Mouse (Mus musculus) limb, embryonic 13.5 days (tissue): ENCODE measurements around the gene Them7. TPM values are rescaled to one million over a fixed set of nuclear protein-coding genes. Genes with fewer than 3 reads are reported as not detected.

Experiments used
- ATAC-seq: fragments of 200-750 bp; cut with Nextera tagmentation; 2 replicates; pipeline ENCODE4 v1.8.0; 2017; ENCODE audit warnings: low read depth, moderate number of reproducible peaks, moderate TSS enrichment; ENCODE audit not compliant: low FRiP score
- H3K27ac ChIP-seq: fragments of 300-500 bp; sonication (generic); 2 replicates; pipeline ENCODE4 v1.5.1; 2015; ENCODE audit warnings: inconsistent platforms, mild to moderate bottlenecking, moderate library complexity
- H3K27me3 ChIP-seq: fragments of 300-500 bp; sonication (generic); 2 replicates; pipeline ENCODE4 v1.6.1; 2015; ENCODE audit warnings: mild to moderate bottlenecking, inconsistent platforms
- H3K36me3 ChIP-seq: fragments of 300-500 bp; sonication (generic); 2 replicates; pipeline ENCODE4 v1.6.1; 2015; ENCODE audit warnings: inconsistent platforms, mild to moderate bottlenecking, moderate library complexity
- H3K4me1 ChIP-seq: fragments of 300-500 bp; sonication (generic); 2 replicates; pipeline ENCODE4 v1.6.1; 2015; ENCODE audit warnings: inconsistent platforms
- H3K4me2 ChIP-seq: fragments of 300-500 bp; sonication (generic); replicated peaks from 2 replicates; pipeline ENCODE4 v1.6.1; 2015; ENCODE audit warnings: inconsistent platforms, mild to moderate bottlenecking, moderate library complexity
- H3K4me3 ChIP-seq: fragments of 300-500 bp; sonication (generic); 2 replicates; pipeline ENCODE4 v1.5.1; 2015; ENCODE audit warnings: moderate library complexity, mild to moderate bottlenecking, inconsistent platforms
- H3K9ac ChIP-seq: fragments of 300-500 bp; sonication (generic); 2 replicates; pipeline ENCODE4 v1.6.1; 2015; ENCODE audit warnings: mild to moderate bottlenecking, inconsistent platforms
- H3K9me3 ChIP-seq: fragments of 300-500 bp; sonication (generic); 2 replicates; pipeline ENCODE4 v1.6.1; 2016; ENCODE audit warnings: inconsistent platforms
- WGBS: fragments of 180-500 bp; shearing (Covaris S2); methylation state at CpG from one replicate; pipeline ENCODE4 v1.1.7; 2015; 5-methylcytosine and 5-hydroxymethylcytosine counted together
- polyA plus RNA-seq: library from polyadenylated mRNA; unstranded; fragments of >200 nt; fragmentation: Nextera tagmentation; extraction: Ambion mirVana; gene quantifications from 2 replicates; pipeline ENCODE4 v1.2.1, GENCODE M21; 2015

Gene Them7
- polyA plus RNA-seq, 1 experiment from 2014 or later = 0.45 TPM

DNA sequence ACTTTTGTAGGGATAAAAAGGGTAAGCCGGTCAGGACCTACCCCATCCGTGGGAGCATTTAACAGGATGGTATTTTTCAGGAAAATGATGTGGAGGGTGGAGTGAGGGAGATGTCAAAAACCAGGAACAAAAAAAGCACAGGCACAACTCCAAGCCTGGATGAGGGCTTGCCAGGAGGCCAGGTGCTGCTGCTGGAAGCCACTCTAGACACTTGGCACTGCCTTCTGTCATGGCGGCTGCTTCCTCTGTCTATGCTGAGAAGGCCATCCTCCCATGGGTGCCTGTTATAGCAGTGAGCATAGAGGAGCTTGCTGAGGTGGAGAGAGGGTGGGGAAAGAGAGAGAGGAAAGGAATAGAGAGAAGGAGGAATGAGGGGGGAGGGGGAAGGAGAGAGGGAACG, 105.9 kb downstream of the Them7 start:
- H3K4me1 ChIP-seq = no peaks in the 10 kb centered on the region
- no peak overlapping the region for H3K9ac ChIP-seq
- no peak for ATAC-seq
- no peak overlapping the region for H3K4me2 ChIP-seq
- H3K27me3 ChIP-seq = peaks cover 16% of the 10 kb centered on the region; the same call in 1 of the 2 replicates
- H3K36me3 ChIP-seq = no peaks in the 10 kb centered on the region
- 85% methylated on average over 4 of the region's 4 CpGs for WGBS
- H3K9me3 ChIP-seq = no peaks in the 10 kb centered on the region
- H3K4me3 ChIP-seq = no peak overlapping the region
- no peak overlapping the region for H3K27ac ChIP-seq

DNA sequence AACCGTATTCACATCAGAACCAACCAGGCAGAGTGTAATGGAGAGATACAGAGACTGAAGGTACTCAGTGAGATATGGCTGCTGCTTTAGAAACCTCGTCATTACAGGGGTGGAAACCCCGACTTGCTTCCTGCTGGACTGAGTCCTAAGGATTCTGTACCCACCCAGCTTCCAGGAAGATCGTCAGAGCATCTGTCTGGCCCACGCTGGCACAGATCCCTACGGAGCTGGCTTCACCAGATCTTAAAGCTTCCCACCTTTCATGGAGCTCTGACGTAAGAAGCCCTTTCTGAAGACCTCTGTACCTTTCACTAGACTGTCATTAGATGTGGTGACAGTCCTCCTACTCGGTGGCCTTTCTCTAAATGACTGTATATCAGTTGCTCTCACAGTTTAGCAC, 109.0 kb downstream of the Them7 start:
- 0 out of 2 replicates have a peak, but pooled peaks cover 4% of the 10 kb centered on the region for H3K4me1 ChIP-seq
- ATAC-seq = no peak
- no peak overlapping the region for H3K27ac ChIP-seq
- H3K9me3 ChIP-seq = no peaks in the 10 kb centered on the region
- no peak overlapping the region for H3K4me3 ChIP-seq
- H3K9ac ChIP-seq = no peak overlapping the region
- WGBS = 68% methylated on average over 8 of the region's 8 CpGs
- no peaks in the 10 kb centered on the region for H3K36me3 ChIP-seq
- no peak overlapping the region for H3K4me2 ChIP-seq
- peaks cover 18% of the 10 kb centered on the region; the same call in 1 of the 2 replicates for H3K27me3 ChIP-seq

DNA sequence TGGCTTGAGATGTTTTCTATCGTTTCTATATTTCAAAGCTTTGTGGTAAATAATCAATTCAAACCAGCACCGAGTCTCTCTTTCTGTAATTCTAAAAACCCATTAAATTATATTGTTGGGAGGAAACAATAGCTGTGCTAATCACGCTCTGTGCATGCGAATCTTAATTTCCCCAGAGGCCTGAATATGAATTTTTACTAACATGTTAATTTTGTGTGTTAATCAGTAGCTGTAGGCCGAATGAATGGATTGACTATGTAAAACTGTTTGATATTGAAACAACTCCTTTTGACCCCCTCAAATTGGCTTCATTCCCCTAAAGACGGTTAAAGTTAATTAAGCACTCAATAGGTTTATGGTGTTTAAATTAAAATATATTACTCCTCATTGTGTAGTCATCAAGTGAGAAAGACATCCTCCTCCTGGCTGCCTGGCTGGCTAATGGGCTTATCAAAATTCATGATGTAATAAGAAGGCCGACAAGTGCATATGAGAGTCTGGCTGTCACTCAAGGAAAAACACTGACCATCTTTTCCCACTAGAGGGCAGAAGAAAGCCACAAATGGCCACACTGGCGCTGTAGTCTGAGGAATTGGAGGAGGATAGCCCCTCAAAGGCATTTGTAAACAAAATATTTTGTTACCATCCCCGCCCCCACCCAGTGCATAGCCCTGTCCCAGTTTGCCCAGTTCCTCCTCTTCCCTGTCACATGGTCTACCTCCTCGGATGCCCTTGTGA, 110.0 kb downstream of the Them7 start:
- Histone ChIP-seq H3K27ac (no peak overlapping the region), H3K4me3 (no peak overlapping the region), H3K4me1 (0 out of 2 replicates have a peak, but pooled peaks cover 4% of the 10 kb centered on the region), H3K9me3 (no peaks in the 10 kb centered on the region), H3K9ac (no peak overlapping the region), H3K36me3 (no peaks in the 10 kb centered on the region), H3K27me3 (peaks cover 18% of the 10 kb centered on the region; the same call in 1 of the 2 replicates), H3K4me2 (no peak overlapping the region)
- ATAC-seq = peak; percentile 74; the same call in 1 of the 2 replicates
- 39% methylated on average over 10 of the region's 10 CpGs for WGBS

DNA sequence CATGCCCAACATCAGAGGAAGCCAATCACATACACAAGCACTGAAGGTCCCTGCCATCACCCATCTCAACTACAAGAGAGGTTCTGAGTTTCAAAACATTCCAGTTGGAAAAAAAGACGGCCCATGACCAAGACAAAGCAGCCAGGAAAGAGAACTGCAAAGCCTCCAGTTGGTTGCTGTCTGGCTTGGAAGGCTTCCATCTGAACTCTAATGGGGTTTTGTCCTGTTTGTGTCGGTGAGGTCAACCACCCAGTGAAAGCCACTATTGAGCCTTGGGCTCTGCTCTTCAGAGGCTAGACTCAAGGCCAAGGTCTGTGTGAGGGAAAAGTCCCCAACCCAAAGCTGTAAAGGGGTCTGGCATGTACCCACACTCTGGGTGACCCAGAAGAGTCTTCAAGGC, 111.5 kb downstream of the Them7 start:
- no peak overlapping the region for H3K9ac ChIP-seq
- 83% methylated on average over 2 of the region's 2 CpGs for WGBS
- H3K4me2 ChIP-seq = no peak overlapping the region
- H3K27me3 ChIP-seq = peaks cover 18% of the 10 kb centered on the region; the same call in 1 of the 2 replicates
- H3K36me3 ChIP-seq = no peaks in the 10 kb centered on the region
- no peak overlapping the region for H3K27ac ChIP-seq
- no peak for ATAC-seq
- 0 out of 2 replicates have a peak, but pooled peaks cover 4% of the 10 kb centered on the region for H3K4me1 ChIP-seq
- H3K4me3 ChIP-seq = no peak overlapping the region
- no peaks in the 10 kb centered on the region for H3K9me3 ChIP-seq

DNA sequence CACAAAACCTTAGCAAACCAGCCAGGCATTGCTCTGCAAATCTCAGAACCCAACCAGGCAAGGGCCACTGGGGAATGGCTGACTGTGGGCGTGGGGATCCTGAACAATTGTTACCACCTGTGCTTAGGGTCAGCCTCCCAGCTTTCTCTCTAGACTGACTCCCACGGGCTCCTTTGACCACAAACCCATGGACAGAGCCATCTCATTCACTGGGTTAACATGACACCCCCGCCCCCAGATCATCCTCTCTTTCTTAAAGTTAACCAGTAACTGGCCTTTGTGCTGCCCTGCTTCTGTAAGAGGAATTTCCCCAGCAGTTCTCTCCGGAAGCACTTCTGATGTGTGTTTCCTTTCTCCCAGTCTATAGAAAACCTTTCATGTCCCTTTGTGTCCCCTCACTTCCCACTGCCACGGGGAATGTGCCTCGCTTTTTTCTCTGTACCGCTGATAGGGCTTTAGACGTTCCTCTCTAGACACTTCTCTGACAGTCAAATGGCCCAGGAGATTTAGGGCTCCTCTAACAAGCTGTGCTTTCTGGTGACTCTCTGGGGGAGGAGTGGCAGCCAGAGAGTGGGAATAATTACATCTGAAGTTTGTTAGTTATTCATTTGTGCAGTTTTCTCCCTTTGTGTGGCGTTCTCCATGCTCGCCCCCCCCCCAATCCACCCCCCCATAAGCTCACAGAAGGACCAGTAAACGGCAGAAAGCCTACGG, 112.4 kb downstream of the Them7 start:
- Histone ChIP-seq H3K4me3 (no peak overlapping the region), H3K27me3 (peaks cover 18% of the 10 kb centered on the region; the same call in 1 of the 2 replicates), H3K4me1 (0 out of 2 replicates have a peak, but pooled peaks cover 4% of the 10 kb centered on the region), H3K9ac (no peak overlapping the region), H3K36me3 (no peaks in the 10 kb centered on the region), H3K9me3 (no peaks in the 10 kb centered on the region), H3K27ac (no peak overlapping the region), H3K4me2 (no peak overlapping the region)
- ATAC-seq = no peak
- 17% methylated on average over 12 of the region's 12 CpGs for WGBS

DNA sequence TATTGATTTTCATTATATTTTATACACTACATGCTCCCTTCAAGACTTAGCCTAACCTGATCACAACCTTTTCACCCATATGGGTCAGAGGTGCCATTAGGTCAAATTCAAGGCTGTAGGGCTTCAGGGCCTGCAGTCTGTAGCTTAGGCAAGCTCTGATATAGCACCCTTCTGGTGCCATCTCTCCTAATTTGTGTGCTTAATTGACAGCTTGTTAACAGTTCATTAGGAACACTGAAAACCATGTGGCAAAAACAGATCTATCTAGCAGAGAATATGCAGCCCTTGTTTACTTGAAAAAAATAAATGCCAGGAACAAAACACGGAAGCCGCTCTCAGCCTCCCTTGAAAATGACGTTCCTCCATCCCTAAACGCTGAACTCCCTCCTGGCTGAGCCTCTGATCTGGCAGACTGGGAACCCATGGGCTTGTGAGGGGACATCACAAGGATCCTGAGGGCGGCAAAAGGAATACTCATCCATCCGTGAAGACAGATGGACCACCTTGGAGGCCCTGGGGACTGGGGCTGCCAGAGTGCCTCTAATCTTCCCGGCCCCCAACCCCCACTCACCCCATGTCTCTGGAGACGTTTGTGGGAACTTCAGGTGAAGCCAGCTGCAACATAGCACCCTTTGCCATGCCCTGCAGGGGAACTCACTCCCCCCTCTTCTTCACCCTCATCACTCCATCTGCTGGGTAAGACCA, 113.2 kb downstream of the Them7 start:
- H3K4me3 ChIP-seq = no peak overlapping the region
- no peaks in the 10 kb centered on the region for H3K9me3 ChIP-seq
- no peak overlapping the region for H3K9ac ChIP-seq
- 25% methylated on average over 8 of the region's 8 CpGs for WGBS
- no peak overlapping the region for H3K4me2 ChIP-seq
- ATAC-seq = no peak
- H3K4me1 ChIP-seq = 0 out of 2 replicates have a peak, but pooled peaks cover 4% of the 10 kb centered on the region
- H3K36me3 ChIP-seq = no peaks in the 10 kb centered on the region
- H3K27ac ChIP-seq = no peak overlapping the region
- peaks cover 14% of the 10 kb centered on the region; the same call in 1 of the 2 replicates for H3K27me3 ChIP-seq

DNA sequence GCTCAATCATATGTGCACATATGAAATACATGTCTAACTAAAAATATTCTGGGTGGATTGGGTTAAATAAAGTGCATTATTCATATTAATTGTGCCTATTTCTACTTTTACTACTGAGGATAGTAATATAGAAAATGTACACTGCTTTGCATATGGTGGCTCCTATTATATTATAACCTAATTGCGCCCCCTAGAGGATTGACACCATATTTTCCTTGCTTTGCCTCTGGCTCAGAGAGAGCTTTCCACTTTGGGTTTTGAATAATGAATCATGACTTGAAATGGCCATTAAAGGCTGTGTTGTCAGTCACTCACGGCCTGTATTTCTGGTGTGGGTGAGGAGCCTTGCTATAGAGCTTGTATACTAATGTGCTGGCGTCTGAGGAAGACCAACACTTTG, 115.9 kb downstream of the Them7 start:
- Histone ChIP-seq H3K27ac (no peak overlapping the region), H3K9me3 (no peaks in the 10 kb centered on the region), H3K4me1 (0 out of 2 replicates have a peak, but pooled peaks cover 4% of the 10 kb centered on the region), H3K9ac (no peak overlapping the region), H3K36me3 (no peaks in the 10 kb centered on the region), H3K4me2 (no peak overlapping the region), H3K4me3 (no peak overlapping the region), H3K27me3 (0 out of 2 replicates have a peak, but pooled peaks cover 2% of the 10 kb centered on the region)
- ATAC-seq = no peak
- 61% methylated on average over 3 of the region's 3 CpGs for WGBS

DNA sequence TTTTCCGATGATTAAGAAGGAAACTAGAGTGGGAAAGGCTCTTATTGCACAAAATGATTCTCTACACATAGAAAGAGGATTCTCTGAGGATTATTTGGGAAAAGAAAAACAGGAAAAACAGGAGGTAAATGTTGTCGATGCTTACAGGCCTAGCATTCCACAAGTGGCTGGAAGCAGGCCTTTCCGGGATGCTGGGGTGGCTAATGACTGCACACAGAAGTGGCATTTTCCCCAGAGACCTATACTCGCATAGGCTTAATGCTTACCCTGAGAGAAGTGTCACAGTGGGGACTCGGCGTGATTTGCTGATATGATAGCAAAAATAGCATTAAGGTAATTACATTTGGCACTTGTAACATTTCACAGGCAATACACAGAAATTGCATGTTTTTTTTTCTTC, 124.8 kb downstream of the Them7 start:
- Histone ChIP-seq H3K4me2 (no peak overlapping the region), H3K27ac (no peak overlapping the region), H3K4me1 (no peaks in the 10 kb centered on the region), H3K36me3 (no peaks in the 10 kb centered on the region), H3K27me3 (no peaks in the 10 kb centered on the region), H3K9me3 (no peaks in the 10 kb centered on the region), H3K9ac (no peak overlapping the region), H3K4me3 (no peak overlapping the region)
- no peak for ATAC-seq
- WGBS = 60% methylated on average over 6 of the region's 6 CpGs

DNA sequence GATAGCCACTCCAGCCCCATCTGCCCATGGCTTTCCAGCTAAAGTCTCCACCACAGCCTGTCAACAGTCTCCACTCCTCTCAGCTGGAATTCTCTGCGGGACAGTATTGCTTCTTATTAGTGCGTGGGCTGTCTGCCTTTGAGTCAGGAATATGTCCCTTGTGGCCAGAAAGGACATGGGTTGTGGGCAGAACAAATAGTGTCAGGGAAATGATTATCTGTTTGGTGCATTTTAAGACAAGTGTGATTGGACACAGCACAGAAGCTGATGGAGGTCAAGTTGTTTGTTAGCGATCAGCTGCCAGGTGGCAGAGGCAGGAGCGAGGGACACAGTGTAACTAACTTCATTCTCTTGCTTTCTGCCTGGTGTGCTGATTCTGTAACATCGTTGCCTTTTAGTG, 132.7 kb downstream of the Them7 start:
- no peak for ATAC-seq
- Histone ChIP-seq H3K27ac (no peak overlapping the region), H3K4me3 (no peak overlapping the region), H3K36me3 (no peaks in the 10 kb centered on the region), H3K4me1 (no peaks in the 10 kb centered on the region), H3K4me2 (no peak overlapping the region), H3K9ac (no peak overlapping the region), H3K27me3 (no peaks in the 10 kb centered on the region), H3K9me3 (no peaks in the 10 kb centered on the region)
- WGBS = 61% methylated on average over 5 of the region's 5 CpGs

DNA sequence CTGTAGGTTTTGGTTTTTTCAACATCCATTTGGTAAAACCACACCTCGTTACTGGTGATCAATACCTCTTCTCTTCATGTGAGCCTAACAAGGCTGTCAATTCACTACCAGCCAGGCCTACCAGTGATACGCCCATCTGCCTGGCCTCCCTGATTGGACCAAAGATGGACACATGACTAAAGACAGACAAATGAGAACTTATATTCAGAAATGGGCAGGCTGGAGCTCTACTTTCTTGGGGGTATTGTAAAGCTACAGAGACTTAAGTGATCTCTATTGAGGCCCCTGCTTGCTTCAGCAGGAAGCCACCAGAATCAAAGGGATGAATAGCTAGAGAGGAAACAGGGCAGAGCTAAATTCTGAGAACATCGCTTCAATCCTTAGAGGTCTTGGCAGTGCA, 133.9 kb downstream of the Them7 start:
- 92% methylated on average over 3 of the region's 3 CpGs for WGBS
- Histone ChIP-seq H3K4me1 (no peaks in the 10 kb centered on the region), H3K27me3 (no peaks in the 10 kb centered on the region), H3K4me3 (no peak overlapping the region), H3K36me3 (no peaks in the 10 kb centered on the region), H3K27ac (no peak overlapping the region), H3K9ac (no peak overlapping the region), H3K9me3 (no peaks in the 10 kb centered on the region), H3K4me2 (no peak overlapping the region)
- ATAC-seq = no peak

DNA sequence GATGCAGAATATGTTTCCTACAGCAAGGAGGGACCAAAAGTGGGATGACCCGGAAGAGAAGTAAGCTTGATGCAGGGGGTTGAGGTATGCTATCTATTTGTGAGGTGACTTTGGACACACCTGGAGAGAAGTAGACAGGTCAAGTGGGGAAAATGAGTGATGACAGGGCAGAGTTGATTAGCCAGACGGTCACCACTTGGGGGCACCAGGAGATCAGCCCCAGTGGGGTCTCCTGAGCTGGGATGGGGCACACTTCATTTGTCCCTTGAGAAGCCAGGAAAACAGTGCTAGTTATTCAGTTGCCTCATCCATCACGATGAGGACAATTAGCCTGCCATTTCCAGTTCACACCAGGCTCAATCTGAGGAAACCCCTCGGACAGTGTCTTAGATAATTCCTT, 143.5 kb downstream of the Them7 start:
- peaks cover 9% of the 10 kb centered on the region; the same call in 1 of the 2 replicates for H3K4me1 ChIP-seq
- no peak overlapping the region for H3K9ac ChIP-seq
- H3K36me3 ChIP-seq = no peaks in the 10 kb centered on the region
- H3K9me3 ChIP-seq = no peaks in the 10 kb centered on the region
- H3K4me3 ChIP-seq = no peak overlapping the region
- ATAC-seq = no peak
- H3K4me2 ChIP-seq = no peak overlapping the region
- no peak overlapping the region for H3K27ac ChIP-seq
- 33% methylated on average over 4 of the region's 4 CpGs for WGBS
- peaks cover 17% of the 10 kb centered on the region for H3K27me3 ChIP-seq

DNA sequence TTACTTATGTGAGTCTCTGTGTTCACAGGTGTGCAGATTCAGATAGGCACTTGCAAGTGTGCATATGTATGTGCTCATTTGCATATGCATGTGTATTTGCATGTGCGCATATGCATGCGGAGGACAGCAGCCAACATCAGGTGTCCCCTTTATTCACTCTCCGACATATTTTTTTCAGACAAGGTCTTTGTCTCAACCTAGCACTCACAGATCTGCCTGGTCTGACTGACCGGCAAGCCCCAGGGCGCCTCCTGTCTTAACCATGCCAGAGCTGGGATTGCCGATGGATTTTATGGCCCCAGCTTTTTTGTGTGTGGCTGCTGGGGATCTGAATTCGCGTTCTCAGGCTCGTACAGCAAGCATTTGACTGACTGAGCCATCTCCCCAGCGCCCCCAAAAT, 146.1 kb downstream of the Them7 start:
- H3K4me1 ChIP-seq = peaks cover 9% of the 10 kb centered on the region; the same call in 1 of the 2 replicates
- WGBS = 9% methylated on average over 10 of the region's 10 CpGs
- H3K4me3 ChIP-seq = peak overlapping the region; percentile 20; the same call in 1 of the 2 replicates
- no peaks in the 10 kb centered on the region for H3K36me3 ChIP-seq
- no peak overlapping the region for H3K9ac ChIP-seq
- no peaks in the 10 kb centered on the region for H3K9me3 ChIP-seq
- no peak overlapping the region for H3K27ac ChIP-seq
- peak overlapping the region; percentile 48 for H3K4me2 ChIP-seq
- no peak for ATAC-seq
- H3K27me3 ChIP-seq = peaks cover 17% of the 10 kb centered on the region
